Mouse (Mus musculus): ENCODE data around the gene Prkar1b. TPM values are rescaled to one million over a fixed set of nuclear protein-coding genes. Genes with fewer than 3 reads are reported as not detected.

Prkar1b gene
- polyA plus RNA-seq, 1 experiment from 2014 or later: 9.6 TPM

DNA sequence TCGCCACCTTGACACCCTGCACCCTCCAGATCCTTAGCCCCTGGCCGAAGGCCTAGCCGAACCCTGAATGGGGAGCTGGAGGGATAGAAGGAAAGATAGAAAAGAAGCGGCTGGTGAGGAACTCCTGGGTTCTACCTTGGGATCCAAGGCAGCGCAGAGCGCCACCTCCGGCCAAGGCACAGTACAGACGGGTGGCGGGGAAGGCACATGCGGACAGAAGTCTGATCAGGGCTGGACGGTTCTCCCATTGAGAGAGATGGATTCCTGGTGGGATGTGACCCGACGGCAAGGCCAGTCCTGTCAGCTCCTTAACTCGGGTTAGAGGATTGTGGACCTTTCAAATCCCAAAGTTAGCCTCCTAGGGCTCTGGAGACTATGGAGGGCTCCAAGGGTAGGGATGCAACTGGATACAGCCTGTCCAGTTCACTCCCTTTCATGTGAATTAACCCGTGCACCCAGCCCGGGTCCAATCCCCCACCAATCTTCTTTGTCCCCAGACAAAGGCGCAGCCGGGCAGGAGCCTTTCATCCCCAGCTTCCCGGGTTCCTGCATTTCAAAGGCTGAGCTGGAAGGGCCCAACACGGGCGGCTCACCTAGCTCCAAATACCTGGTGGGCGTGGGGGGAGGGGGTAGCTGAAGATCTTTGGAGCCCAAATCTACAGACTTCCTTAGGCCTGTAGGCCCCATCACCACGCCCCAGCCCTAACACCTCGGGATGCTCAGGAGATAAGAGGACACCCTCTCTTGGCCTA lies 153.3 kb downstream of the Prkar1b start:
- Histone ChIP-seq H3K27ac (replicated peaks) (peak overlapping the region; percentile 99), H3K4me2 (replicated peaks; ENCODE audit: low read depth) (peak overlapping the region; percentile 90), H3K36me3 (ENCODE audit: control insufficient read depth, insufficient read depth, low read length) (no peaks in the 10 kb centered on the region), H3K4me1 (replicated peaks; ENCODE audit: control insufficient read depth, insufficient read depth) (peaks cover 18% of the 10 kb centered on the region; the same call in 1 of the 2 replicates), H3K27me3 (ENCODE audit: control insufficient read depth, insufficient read depth, low read length) (peaks cover 6% of the 10 kb centered on the region; the same call in 1 of the 2 replicates), H3K4me3 (ENCODE audit: low read depth, low read length) (peak overlapping the region; percentile 73), H3K9me3 (ENCODE audit: control insufficient read depth, low read length) (no peaks in the 10 kb centered on the region), H3K9ac (ENCODE audit: low read length) (peak overlapping the region; percentile 90; the same call in 1 of the 2 replicates)
- 29% methylated on average over 24 of the region's 24 CpGs for WGBS
- ATAC-seq (ENCODE audit: low FRiP score, low TSS enrichment) (peak; percentile 8; the same call in 1 of the 2 replicates), DNase-seq (ENCODE audit: low spot score) (no peak)
- peak; percentile 69 for TF ChIP-seq CTCF (IDR thresholded peaks at IDR 0.05; ENCODE audit: low read depth)
- no peak for TF ChIP-seq EP300 (optimal IDR thresholded peaks at IDR 0.05)

GRCm38 (mm10) chr5:138995721-138996311 lies 154.0 kb downstream of the Prkar1b start:
- peak overlapping the region; percentile 73 for H3K4me3 ChIP-seq (ENCODE audit: low read depth, low read length)
- peak overlapping the region; percentile 90 for H3K4me2 ChIP-seq (replicated peaks; ENCODE audit: low read depth)
- H3K36me3 ChIP-seq (ENCODE audit: control insufficient read depth, insufficient read depth, low read length): no peaks in the 10 kb centered on the region
- peak overlapping the region; percentile 99 for H3K27ac ChIP-seq (replicated peaks)
- H3K9me3 ChIP-seq (ENCODE audit: control insufficient read depth, low read length): no peaks in the 10 kb centered on the region
- peaks cover 21% of the 10 kb centered on the region; the same call in 1 of the 2 replicates for H3K4me1 ChIP-seq (replicated peaks; ENCODE audit: control insufficient read depth, insufficient read depth)
- TF ChIP-seq EP300 (optimal IDR thresholded peaks at IDR 0.05): no peak
- TF ChIP-seq CTCF (IDR thresholded peaks at IDR 0.05; ENCODE audit: low read depth): peak; percentile 53
- peaks cover 6% of the 10 kb centered on the region; the same call in 1 of the 2 replicates for H3K27me3 ChIP-seq (ENCODE audit: control insufficient read depth, insufficient read depth, low read length)
- peak; percentile 77 for ATAC-seq (ENCODE audit: low FRiP score, low TSS enrichment)
- peak; percentile 93 for DNase-seq (ENCODE audit: low spot score)
- under 1% methylated on average over 43 of the region's 52 CpGs for WGBS
- peak overlapping the region; percentile 90 for H3K9ac ChIP-seq (ENCODE audit: low read length)

- Histone ChIP-seq H3K4me2 (replicated peaks; ENCODE audit: low read depth) (peak overlapping the region; percentile 90), H3K36me3 (ENCODE audit: control insufficient read depth, insufficient read depth, low read length) (no peaks in the 10 kb centered on the region; the same call in 1 of the 2 replicates), H3K27ac (replicated peaks) (peak overlapping the region; percentile 99), H3K4me3 (ENCODE audit: low read depth, low read length) (peak overlapping the region; percentile 73), H3K9ac (ENCODE audit: low read length) (peak overlapping the region; percentile 90), H3K4me1 (replicated peaks; ENCODE audit: control insufficient read depth, insufficient read depth) (peaks cover 21% of the 10 kb centered on the region; the same call in 1 of the 2 replicates), H3K27me3 (ENCODE audit: control insufficient read depth, insufficient read depth, low read length) (peaks cover 6% of the 10 kb centered on the region; the same call in 1 of the 2 replicates), H3K9me3 (ENCODE audit: control insufficient read depth, low read length) (no peaks in the 10 kb centered on the region)
- TF ChIP-seq CTCF (IDR thresholded peaks at IDR 0.05; ENCODE audit: low read depth): no peak
- TF ChIP-seq EP300 (optimal IDR thresholded peaks at IDR 0.05): no peak
- ATAC-seq (ENCODE audit: low FRiP score, low TSS enrichment) (peak; percentile 59), DNase-seq (ENCODE audit: low spot score) (peak; percentile 95)
- WGBS: under 1% methylated on average over 62 of the region's 127 CpGs
These were observed 154.7 kb downstream of the Prkar1b start for GRCm38 (mm10) chr5:138994786-138995720.

GRCm38 (mm10) chr5:138994108-138994785 lies 155.6 kb downstream of the Prkar1b start:
- Histone ChIP-seq H3K9me3 (ENCODE audit: control insufficient read depth, low read length) (no peaks in the 10 kb centered on the region), H3K4me2 (replicated peaks; ENCODE audit: low read depth) (peak overlapping the region; percentile 90), H3K36me3 (ENCODE audit: control insufficient read depth, insufficient read depth, low read length) (no peaks in the 10 kb centered on the region; the same call in 1 of the 2 replicates), H3K9ac (ENCODE audit: low read length) (peak overlapping the region; percentile 90), H3K4me3 (ENCODE audit: low read depth, low read length) (peak overlapping the region; percentile 73), H3K27me3 (ENCODE audit: control insufficient read depth, insufficient read depth, low read length) (peaks cover 6% of the 10 kb centered on the region; the same call in 1 of the 2 replicates), H3K4me1 (replicated peaks; ENCODE audit: control insufficient read depth, insufficient read depth) (peaks cover 21% of the 10 kb centered on the region; the same call in 1 of the 2 replicates), H3K27ac (replicated peaks) (peak overlapping the region; percentile 99)
- no peak for TF ChIP-seq EP300 (optimal IDR thresholded peaks at IDR 0.05)
- TF ChIP-seq CTCF (IDR thresholded peaks at IDR 0.05; ENCODE audit: low read depth): no peak
- WGBS: under 1% methylated on average over 46 of the region's 48 CpGs
- DNase-seq (ENCODE audit: low spot score) (peak; percentile 87), ATAC-seq (ENCODE audit: low FRiP score, low TSS enrichment) (peak; percentile 34)

All from stomach, postnatal 0 days (tissue).